Mouse (Mus musculus): ENCODE measurements around the gene Rab31.

Gene Rab31

GRCm38 (mm10) chr17:65700060-65700459 is 72.5 kb downstream of the Rab31 start:
- DNase-seq, result no peak

- DNase-seq, result no peak
Measured at GRCm38 (mm10) chr17:65697791-65698463, 74.6 kb downstream of the Rab31 start.

GRCm38 (mm10) chr17:65696939-65697338 is 75.6 kb downstream of the Rab31 start:
- no peak for DNase-seq

GRCm38 (mm10) chr17:65692276-65692675 is 80.3 kb downstream of the Rab31 start:
- no peak for DNase-seq

GRCm38 (mm10) chr17:65683731-65684130 is 88.8 kb downstream of the Rab31 start:
- DNase-seq, result peak; percentile 15

- DNase-seq, result no peak
Measured at GRCm38 (mm10) chr17:65683316-65683715, 89.2 kb downstream of the Rab31 start.

- DNase-seq, result no peak
Measured at GRCm38 (mm10) chr17:65682071-65682680, 90.4 kb downstream of the Rab31 start.

- DNase-seq, result no peak
Measured at GRCm38 (mm10) chr17:65681516-65681915, 91.0 kb downstream of the Rab31 start.

- DNase-seq, result no peak
Measured at GRCm38 (mm10) chr17:65680801-65681412, 91.6 kb downstream of the Rab31 start.

- DNase-seq, result no peak
Measured at GRCm38 (mm10) chr17:65679806-65680446, 92.6 kb downstream of the Rab31 start.

- DNase-seq, result no peak
Measured at GRCm38 (mm10) chr17:65677742-65678141, 94.8 kb downstream of the Rab31 start.

- DNase-seq, result no peak
Measured at GRCm38 (mm10) chr17:65676536-65676935, 96.0 kb downstream of the Rab31 start.

GRCm38 (mm10) chr17:65675985-65676384 is 96.6 kb downstream of the Rab31 start:
- no peak for DNase-seq

- no peak for DNase-seq
Measured at GRCm38 (mm10) chr17:65674710-65675171, 97.8 kb downstream of the Rab31 start.

GRCm38 (mm10) chr17:65672926-65673325 is 99.6 kb downstream of the Rab31 start:
- DNase-seq, result no peak

- no peak for DNase-seq
Measured at GRCm38 (mm10) chr17:65669061-65669460, 103.5 kb downstream of the Rab31 start.

- no peak for DNase-seq
Measured at GRCm38 (mm10) chr17:65667792-65668191, 104.8 kb downstream of the Rab31 start.

- no peak for DNase-seq
Measured at GRCm38 (mm10) chr17:65666388-65667161, 106.0 kb downstream of the Rab31 start.

GRCm38 (mm10) chr17:65665786-65666387 is 106.7 kb downstream of the Rab31 start:
- DNase-seq, result no peak

GRCm38 (mm10) chr17:65663329-65664078 is 109.0 kb downstream of the Rab31 start:
- DNase-seq, result no peak

- no peak for DNase-seq
Measured at GRCm38 (mm10) chr17:65662662-65663061, 109.9 kb downstream of the Rab31 start.

- DNase-seq, result no peak
Measured at GRCm38 (mm10) chr17:65658416-65658815, 114.1 kb downstream of the Rab31 start.
